Mouse (Mus musculus): ENCODE measurements at regions not wholly inside any gene's neighbourhood (a gene's known extent, or its start where the extent isn't known, plus 50 kb on each side); places are given as distances from the start of the nearest gene placed in this dataset.

GRCm38 (mm10) chrX:12936406-12937172, 134.7 kb upstream of the Usp9x start:
- H3K4me1 ChIP-seq: peaks cover 11% of the 10 kb centered on the region; the same call in 1 of the 2 replicates
- no peaks in the 10 kb centered on the region for H3K9me3 ChIP-seq
- no peaks in the 10 kb centered on the region for H3K36me3 ChIP-seq (replicated peaks; ENCODE audit: low read length)
- TF ChIP-seq FLI1 (IDR thresholded peaks at IDR 0.05; ENCODE audit: low read length) (no peak), GATA1 (IDR thresholded peaks at IDR 0.05; ENCODE audit: borderline replicate concordance, low read length) (no peak)
- peak overlapping the region; percentile 91 for H3K4me3 ChIP-seq (replicated peaks)
- peaks cover 17% of the 10 kb centered on the region for H3K27me3 ChIP-seq (replicated peaks)

DNA sequence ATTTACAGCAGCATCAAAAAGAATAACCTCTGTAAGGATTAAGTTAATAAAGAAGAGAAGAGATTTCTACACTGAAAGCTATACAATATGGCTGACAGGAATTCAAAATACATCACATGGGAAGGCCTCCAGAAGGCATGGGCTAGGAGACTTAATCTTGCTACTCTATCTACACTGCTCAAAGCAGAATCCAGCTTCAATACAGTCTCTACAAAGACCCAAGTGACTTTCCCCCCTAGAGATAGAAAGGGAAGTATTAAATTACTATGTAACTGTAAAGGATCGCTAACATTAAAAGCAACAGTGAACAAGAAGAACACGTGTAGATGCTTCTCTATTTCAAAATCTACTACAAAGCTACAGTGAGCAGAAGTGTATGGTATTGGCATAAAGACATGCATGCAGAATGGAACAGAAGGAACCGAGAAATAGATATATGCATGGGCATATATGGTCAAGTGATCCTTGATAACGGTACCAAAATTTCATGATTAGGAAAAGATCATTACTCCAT, 137.9 kb upstream of the Usp9x start:
- Histone ChIP-seq H3K9me3 (no peaks in the 10 kb centered on the region), H3K27me3 (replicated peaks) (peaks cover 15% of the 10 kb centered on the region), H3K4me3 (replicated peaks) (no peak overlapping the region), H3K36me3 (replicated peaks; ENCODE audit: low read length) (no peaks in the 10 kb centered on the region), H3K4me1 (peaks cover 15% of the 10 kb centered on the region)
- no peak for TF ChIP-seq GATA1 (IDR thresholded peaks at IDR 0.05; ENCODE audit: borderline replicate concordance, low read length)
- no peak for TF ChIP-seq FLI1 (IDR thresholded peaks at IDR 0.05; ENCODE audit: low read length)

DNA sequence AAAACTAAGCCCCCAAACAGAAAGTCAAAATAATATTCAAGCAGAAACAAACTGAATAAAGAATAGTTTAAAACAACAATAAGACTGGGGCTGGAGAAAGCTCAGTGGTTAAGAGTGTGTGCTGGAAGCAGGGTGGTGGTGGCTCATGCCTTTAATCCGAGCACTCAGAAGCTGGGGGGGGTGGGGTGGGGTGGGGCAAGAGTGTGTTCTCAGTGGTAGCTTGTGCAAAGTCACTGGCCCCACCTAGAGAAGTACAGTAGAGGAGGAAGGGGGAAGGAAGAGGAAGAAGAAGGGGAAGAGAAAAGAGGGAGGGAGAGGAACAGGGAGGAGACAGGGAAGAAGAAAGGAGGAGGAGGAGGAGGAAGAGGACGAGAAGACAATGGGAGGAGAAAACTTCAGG, 141.1 kb upstream of the Usp9x start:
- no peak overlapping the region for H3K4me3 ChIP-seq (replicated peaks)
- peaks cover 3% of the 10 kb centered on the region for H3K27me3 ChIP-seq (replicated peaks)
- TF ChIP-seq FLI1 (IDR thresholded peaks at IDR 0.05; ENCODE audit: low read length): no peak
- TF ChIP-seq GATA1 (IDR thresholded peaks at IDR 0.05; ENCODE audit: borderline replicate concordance, low read length): no peak
- H3K4me1 ChIP-seq: peaks cover 10% of the 10 kb centered on the region
- no peaks in the 10 kb centered on the region for H3K9me3 ChIP-seq
- no peaks in the 10 kb centered on the region for H3K36me3 ChIP-seq (replicated peaks; ENCODE audit: low read length)

- peaks cover 10% of the 10 kb centered on the region for H3K4me1 ChIP-seq
- peaks cover 6% of the 10 kb centered on the region for H3K27me3 ChIP-seq (replicated peaks)
- H3K9me3 ChIP-seq: no peaks in the 10 kb centered on the region
- H3K4me3 ChIP-seq (replicated peaks): no peak overlapping the region
- no peaks in the 10 kb centered on the region for H3K36me3 ChIP-seq (replicated peaks; ENCODE audit: low read length)
- TF ChIP-seq FLI1 (IDR thresholded peaks at IDR 0.05; ENCODE audit: low read length) (no peak), GATA1 (IDR thresholded peaks at IDR 0.05; ENCODE audit: borderline replicate concordance, low read length) (no peak)
Measured at GRCm38 (mm10) chrX:12927797-12928589, 143.3 kb upstream of the Usp9x start.

DNA sequence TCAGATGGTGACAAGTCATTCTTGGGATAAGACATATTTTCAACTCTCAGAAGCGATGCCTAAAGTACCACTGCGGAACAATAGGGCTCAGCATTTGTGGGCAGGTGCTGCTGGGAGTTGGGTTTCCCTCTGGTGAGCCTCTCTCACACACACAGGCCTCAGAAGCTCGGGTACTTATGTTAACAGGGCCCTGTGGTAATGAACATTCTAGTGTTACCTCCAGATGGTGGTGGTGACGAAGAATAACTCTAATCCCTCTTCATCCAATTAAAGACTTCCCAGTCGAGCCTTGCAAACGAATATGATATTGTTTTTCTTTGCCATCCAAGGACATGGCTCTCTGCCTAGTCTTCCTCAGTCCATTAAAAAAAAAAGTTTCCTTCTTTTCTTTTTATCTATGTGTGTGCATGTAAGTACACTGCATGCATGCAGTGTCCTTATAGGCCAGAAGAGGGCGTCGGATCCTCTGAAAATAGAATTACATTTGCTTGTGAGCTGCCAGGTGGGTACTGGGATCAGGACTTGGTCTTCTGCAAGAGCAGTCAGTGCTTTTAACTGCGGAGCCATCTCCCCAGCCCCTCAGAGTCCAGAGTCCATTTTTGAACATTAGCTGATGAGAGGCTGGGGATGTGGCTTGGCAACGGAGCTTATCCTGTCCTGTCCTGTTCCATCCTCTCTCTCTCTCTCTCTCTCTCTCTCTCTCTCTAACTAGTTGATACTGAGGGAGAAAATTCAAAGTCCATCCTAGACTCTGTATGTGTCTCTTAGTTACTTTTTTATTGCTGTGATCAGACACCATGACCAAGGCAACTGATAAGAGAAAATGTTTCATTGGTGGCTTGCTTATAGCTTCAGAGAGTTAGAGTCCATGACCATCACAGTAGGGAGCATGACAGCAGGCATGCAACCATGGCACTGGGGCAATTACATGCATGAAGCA, 146.3 kb upstream of the Usp9x start:
- H3K27me3 ChIP-seq (replicated peaks): peaks cover 6% of the 10 kb centered on the region
- no peaks in the 10 kb centered on the region for H3K36me3 ChIP-seq (replicated peaks; ENCODE audit: low read length)
- peaks cover 10% of the 10 kb centered on the region for H3K4me1 ChIP-seq
- H3K9me3 ChIP-seq: no peaks in the 10 kb centered on the region
- TF ChIP-seq GATA1 (IDR thresholded peaks at IDR 0.05; ENCODE audit: borderline replicate concordance, low read length) (no peak), FLI1 (IDR thresholded peaks at IDR 0.05; ENCODE audit: low read length) (no peak)
- H3K4me3 ChIP-seq (replicated peaks): no peak overlapping the region

GRCm38 (mm10) chrX:12919576-12919975, 151.7 kb upstream of the Usp9x start:
- Histone ChIP-seq H3K36me3 (replicated peaks; ENCODE audit: low read length) (no peaks in the 10 kb centered on the region), H3K4me3 (replicated peaks) (no peak overlapping the region), H3K4me1 (no peaks in the 10 kb centered on the region), H3K9me3 (no peaks in the 10 kb centered on the region), H3K27me3 (replicated peaks) (peaks cover 9% of the 10 kb centered on the region)
- TF ChIP-seq GATA1 (IDR thresholded peaks at IDR 0.05; ENCODE audit: borderline replicate concordance, low read length): no peak
- TF ChIP-seq FLI1 (IDR thresholded peaks at IDR 0.05; ENCODE audit: low read length): no peak

DNA sequence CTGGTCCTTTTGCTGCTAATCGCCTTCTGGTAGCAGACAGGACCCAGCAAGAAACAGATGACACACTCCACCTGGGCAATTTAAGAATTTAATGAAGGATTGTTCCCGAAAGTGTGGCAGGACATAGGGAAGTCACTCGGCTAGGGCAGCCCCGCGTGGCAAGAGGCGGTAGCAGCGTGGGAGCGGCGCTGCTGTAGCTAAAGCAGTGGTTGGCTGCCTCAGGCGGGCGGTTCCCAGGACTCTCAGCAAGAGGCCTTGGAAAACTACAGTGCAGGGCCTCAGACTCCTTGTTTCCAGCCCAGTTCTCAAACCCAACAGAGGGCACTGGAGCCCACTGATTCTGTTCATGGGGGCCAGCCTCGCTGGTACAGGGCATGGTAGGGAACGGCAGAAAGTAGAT, 154.2 kb upstream of the Usp9x start:
- Histone ChIP-seq H3K4me1 (no peaks in the 10 kb centered on the region), H3K4me3 (replicated peaks) (no peak overlapping the region), H3K9me3 (no peaks in the 10 kb centered on the region), H3K27me3 (replicated peaks) (peaks cover 6% of the 10 kb centered on the region), H3K36me3 (replicated peaks; ENCODE audit: low read length) (no peaks in the 10 kb centered on the region)
- TF ChIP-seq GATA1 (IDR thresholded peaks at IDR 0.05; ENCODE audit: borderline replicate concordance, low read length): no peak
- no peak for TF ChIP-seq FLI1 (IDR thresholded peaks at IDR 0.05; ENCODE audit: low read length)

GRCm38 (mm10) chrX:12916684-12917083, 154.6 kb upstream of the Usp9x start:
- H3K36me3 ChIP-seq (replicated peaks; ENCODE audit: low read length): no peaks in the 10 kb centered on the region
- H3K27me3 ChIP-seq (replicated peaks): peaks cover 6% of the 10 kb centered on the region
- H3K4me3 ChIP-seq (replicated peaks): no peak overlapping the region
- H3K4me1 ChIP-seq: no peaks in the 10 kb centered on the region
- no peaks in the 10 kb centered on the region for H3K9me3 ChIP-seq
- TF ChIP-seq FLI1 (IDR thresholded peaks at IDR 0.05; ENCODE audit: low read length) (no peak), GATA1 (IDR thresholded peaks at IDR 0.05; ENCODE audit: borderline replicate concordance, low read length) (no peak)

GRCm38 (mm10) chrX:12900256-12900655, 138.4 kb upstream of the Med14 start:
- H3K36me3 ChIP-seq (replicated peaks; ENCODE audit: low read length): no peaks in the 10 kb centered on the region
- H3K27me3 ChIP-seq (replicated peaks): peaks cover 11% of the 10 kb centered on the region
- no peak for TF ChIP-seq GATA1 (IDR thresholded peaks at IDR 0.05; ENCODE audit: borderline replicate concordance, low read length)
- TF ChIP-seq FLI1 (IDR thresholded peaks at IDR 0.05; ENCODE audit: low read length): no peak
- H3K9me3 ChIP-seq: peaks cover 13% of the 10 kb centered on the region
- no peaks in the 10 kb centered on the region for H3K4me1 ChIP-seq
- H3K4me3 ChIP-seq (replicated peaks): no peak overlapping the region
